Mouse (Mus musculus) adrenal gland, postnatal 4 days (tissue): ENCODE data around the gene Elp6. TPM values are rescaled to one million over a fixed set of nuclear protein-coding genes. Genes with fewer than 3 reads are reported as not detected.

Source experiments
- DNase-seq, 2 experiments: peaks; one replicate each; pipeline ENCODE4 v3.0.0; 2021 to 2022; ENCODE audit warnings: low spot score in 2 of 2, mixed read lengths in 2 of 2
- long read RNA-seq, 2 experiments: library from polyadenylated mRNA; stranded (forward); transcript quantifications; one replicate each; pipeline ENCODE4 v2.0.0; 2021
- total RNA-seq, 2 experiments: library from RNA; stranded (reverse); gene quantifications; 2 replicates each; pipeline ENCODE4 v1.2.3; 2021

Elp6 gene
- 10 to 100 TPM; 11.1 to 12.5 TPM for total RNA-seq
- long read RNA-seq, experiment 1, transcript Elp6-205 (7 exons, 1,304 nt): major isoform, 15 of 19 reads
- long read RNA-seq, experiment 1, partial matches to known transcripts: 2 of 19 reads
- long read RNA-seq, experiment 1, other reads (novel, unspliced or antisense): 2 of 19 reads
- long read RNA-seq, experiment 2, transcript Elp6-205 (7 exons, 1,304 nt): major isoform, 13 of 17 reads
- long read RNA-seq, experiment 2, partial matches to known transcripts: 1 of 17 reads
- long read RNA-seq, experiment 2, other reads (novel, unspliced or antisense): 3 of 17 reads

DNA sequence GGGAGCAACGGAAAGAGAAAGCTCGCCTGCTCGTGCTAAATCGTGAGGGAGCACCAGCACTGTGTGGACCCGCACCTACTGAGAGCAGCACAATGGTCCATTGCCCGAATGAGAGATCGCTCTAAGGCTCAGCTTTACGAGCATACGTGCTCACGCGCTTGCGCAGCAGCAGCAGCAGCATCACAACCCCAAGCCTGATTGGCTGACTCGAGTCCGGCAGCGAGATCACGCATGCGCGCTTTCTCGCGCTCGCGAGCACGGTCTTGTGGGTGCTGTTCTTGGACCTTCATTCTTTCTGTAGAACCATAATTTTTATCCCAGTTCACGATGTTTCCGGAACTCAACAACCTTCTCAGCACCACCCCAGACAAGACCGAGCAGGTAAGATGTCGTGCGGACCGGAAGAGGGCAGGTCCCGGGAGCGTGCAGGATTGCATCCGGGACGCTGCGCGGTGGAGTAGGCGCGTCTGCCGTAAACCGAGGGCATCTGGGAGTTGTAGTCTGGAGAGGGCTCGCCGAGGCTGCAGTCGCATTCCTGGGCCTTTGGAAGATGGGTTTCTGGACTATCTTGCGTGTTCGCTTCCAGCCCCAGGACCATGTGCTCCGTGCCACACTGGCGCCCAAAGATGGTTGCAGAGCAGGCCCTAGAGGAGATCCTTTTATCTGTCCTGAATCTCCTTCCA, at the start of gene Elp6:
TSS of gene Elp6 (plus strand) at position 205 of the 683 bp plus-strand sequence.
- DNase-seq: peak; percentile 69 to 81

GRCm38 (mm10) chr9:110255407-110256019, 49.5 kb upstream of the Elp6 start:
- no peak for DNase-seq

DNA sequence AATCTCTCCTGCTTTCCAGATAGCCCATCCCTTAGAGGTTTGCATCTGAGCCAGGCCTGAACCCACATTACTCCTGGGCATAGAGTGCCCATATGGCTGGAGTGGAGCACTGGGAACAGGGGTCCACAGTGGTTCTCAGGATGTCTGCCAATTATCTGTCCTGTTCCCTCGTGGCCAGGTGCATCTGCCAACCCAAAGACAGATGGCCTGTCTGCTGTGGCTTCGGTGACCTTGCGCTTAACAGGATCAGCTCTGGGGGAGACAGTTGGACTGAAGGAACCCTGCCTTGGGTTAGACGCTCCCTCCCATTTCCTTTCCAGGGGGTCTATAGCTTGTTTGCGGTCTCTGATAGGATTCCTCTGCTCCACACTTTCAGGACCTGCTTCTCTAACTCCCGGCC, 46.3 kb upstream of the Elp6 start:
- DNase-seq: no peak

- DNase-seq: no peak
These were observed 45.9 kb upstream of the Elp6 start for GRCm38 (mm10) chr9:110259118-110259517.

DNA sequence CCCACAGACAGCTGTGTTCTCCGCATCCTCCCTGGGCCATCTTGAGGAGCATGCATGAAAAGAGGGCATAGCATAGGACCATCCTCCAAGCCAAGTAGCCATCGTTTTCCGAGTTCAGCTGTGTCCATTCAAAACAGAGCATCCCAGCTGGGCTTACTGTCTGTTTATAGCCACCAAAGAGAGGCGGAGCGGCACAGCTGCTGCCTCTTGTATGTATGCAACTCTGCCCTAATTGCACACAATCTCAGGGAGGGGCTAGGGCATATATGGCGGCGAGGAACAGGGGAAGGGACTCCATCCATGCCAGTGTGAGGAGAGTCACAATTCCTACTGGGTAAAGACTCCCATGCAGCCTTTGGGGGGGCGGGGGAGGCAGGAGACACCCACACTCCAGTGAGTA, 41.8 kb upstream of the Elp6 start:
- DNase-seq: no peak

GRCm38 (mm10) chr9:110264991-110265390, 40.0 kb upstream of the Elp6 start:
- no peak for DNase-seq

DNA sequence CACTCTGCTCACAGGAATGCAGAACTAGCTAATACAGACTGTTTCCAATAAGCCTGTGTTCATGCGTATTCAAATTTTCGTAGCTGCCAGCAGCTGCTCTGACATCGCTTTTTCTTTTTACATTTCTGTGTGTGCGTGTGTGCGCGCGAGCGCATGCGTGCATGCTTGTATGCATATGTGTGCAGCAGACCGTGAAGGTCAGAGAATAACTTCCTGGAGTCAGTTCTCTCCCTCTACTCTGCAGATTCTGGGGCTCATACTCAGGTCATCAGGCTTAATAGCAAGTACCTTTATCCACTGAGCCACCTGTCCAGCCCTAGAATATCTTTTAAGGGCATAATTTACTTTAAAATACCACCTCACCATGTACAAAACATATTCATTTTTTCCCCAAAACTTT, 36.6 kb upstream of the Elp6 start:
- DNase-seq: no peak

GRCm38 (mm10) chr9:110272330-110272729, 32.6 kb upstream of the Elp6 start:
- no peak for DNase-seq

DNA sequence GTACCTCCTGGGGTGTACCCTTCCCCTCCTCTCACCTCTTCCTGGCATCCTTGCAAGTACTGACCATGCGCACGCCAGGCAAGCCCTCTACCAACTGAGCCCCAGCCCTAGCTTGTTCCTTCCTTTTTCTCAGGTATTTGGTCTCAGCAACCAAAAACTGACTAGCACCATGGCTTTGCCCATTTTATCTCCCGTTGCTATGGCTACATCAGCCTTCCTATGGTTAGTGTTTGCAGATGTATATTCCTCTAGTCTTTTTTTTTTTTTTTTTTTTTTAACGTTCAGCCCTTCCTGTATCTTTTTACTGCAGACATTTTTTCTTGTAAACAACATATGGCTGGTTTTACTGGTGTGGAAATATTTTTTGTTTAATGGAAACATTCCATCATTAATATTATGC, 31.5 kb upstream of the Elp6 start:
- DNase-seq: no peak

GRCm38 (mm10) chr9:110275882-110276281, 29.1 kb upstream of the Elp6 start:
- no peak for DNase-seq

DNA sequence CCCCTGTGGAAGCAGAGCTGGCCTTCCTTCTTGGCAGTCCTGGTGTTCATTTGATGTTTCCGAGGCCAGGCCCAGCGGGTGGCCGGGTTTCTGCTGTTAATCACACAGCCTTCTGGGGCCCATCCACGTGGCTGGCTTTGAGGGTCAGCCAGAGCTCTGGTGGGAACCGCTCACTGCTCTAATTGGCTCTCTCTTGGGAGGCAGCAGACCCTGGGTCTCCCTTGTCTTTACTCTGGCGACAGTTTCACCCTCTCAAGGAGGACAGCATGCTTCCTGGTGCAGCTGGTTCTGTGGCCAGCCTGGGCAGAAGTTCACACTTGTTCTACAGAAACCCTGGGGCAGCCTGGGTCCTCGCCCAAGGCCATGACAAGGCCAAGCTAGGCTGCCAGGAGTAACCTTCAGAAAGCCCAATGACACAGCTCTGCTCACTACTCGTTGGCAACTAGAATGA, 27.5 kb upstream of the Elp6 start:
- peak in 1 of 2 experiments; percentile 27 for DNase-seq

- DNase-seq: no peak
These were observed 20.8 kb upstream of the Elp6 start for GRCm38 (mm10) chr9:110284075-110284697.

DNA sequence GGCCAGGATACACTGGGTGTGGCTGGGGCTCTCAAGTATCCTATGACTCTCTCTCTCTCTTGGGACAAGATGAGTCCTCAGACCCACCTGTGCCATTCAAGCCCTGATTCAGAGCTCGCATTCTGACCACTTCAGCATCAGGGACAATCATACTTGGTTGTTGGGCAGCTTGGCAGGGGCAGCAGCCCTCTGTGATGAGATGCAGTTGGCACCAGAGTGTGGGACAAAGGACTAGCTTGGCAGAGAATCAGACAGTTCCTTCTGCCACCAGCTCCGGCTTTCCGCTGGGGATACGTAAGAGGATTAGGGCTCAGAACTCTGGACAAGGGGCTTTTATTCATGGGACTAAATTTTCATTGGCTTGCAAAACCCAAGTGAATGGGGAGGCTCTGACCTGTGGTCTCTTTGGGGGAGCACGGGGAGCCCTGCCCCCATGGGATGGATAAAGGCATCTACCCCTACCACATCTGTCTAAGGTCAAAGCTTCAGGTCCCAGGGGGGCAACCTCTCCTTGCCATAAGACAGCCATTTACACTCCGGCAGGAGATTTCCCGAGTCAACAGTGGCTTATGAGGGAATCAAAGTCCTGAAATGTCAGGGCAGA, 17.6 kb upstream of the Elp6 start:
- no peak for DNase-seq

GRCm38 (mm10) chr9:110293254-110293718, 11.7 kb upstream of the Elp6 start:
- no peak for DNase-seq

- no peak for DNase-seq
These were observed 11.0 kb upstream of the Elp6 start for GRCm38 (mm10) chr9:110293873-110294415.

GRCm38 (mm10) chr9:110294786-110295185, 10.2 kb upstream of the Elp6 start:
- DNase-seq: no peak

GRCm38 (mm10) chr9:110296867-110297627, 7.9 kb upstream of the Elp6 start:
- DNase-seq: peak; percentile 61 to 70

DNA sequence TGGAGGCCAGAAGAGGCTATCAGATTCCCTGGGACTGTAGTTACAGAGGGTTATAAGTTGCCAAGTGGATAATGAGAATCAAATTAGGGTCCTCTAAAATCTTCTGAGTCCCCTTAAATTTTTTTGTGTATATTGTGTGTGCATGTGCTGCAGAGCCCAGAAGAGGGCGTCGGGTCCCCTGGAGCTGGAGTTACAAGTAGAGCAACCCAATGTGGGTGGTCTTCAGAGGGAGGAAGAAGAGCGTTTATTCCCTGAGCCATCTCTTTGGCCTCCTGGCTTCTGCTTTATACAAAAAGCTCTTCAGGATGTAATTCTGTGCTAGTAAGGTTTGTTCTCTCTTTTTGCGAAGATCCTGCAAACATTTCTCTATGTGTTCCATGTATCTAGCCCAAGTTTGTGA, 457 bp upstream of the Elp6 start:
- no peak for DNase-seq

DNA sequence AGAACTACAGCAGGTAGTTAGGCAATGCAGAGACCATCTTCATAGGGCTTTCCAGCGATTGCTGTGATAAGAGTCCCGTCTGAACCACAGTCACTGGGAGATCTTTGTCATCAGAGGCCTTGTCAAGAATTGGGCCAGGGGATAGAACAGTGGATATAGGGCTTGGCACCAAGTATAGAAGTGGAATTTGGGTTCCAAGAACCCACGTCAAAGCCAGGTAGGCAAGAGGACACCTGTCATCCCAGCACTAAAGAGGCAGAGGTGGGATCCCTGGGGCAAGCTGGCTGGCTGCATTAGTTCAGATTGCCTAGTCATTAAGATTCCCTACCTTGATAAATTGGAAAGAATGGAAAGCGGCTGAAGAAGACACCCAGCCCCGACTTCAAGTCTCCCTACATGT, 1.4 kb downstream of the Elp6 start:
- DNase-seq: no peak

DNA sequence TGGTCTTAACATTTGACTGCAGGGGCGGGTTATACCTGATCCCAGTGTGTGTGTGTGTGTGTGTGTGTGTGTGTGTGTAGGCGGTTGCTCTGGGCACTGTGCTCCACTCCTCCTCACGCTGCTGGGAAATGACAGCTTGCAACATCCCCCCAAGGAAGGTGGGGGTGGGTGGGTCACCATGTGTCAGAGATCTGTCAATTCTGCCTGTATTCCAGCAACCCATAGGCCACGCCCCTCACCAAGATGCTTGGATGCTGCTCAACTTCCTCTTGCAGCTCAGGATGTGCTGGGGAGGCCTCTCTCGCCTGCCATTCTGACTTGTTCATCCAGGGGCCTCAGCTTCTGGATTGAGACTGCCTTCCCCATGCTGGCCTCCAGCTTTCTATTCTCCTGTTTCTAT, 9.7 kb downstream of the Elp6 start:
- no peak for DNase-seq
